Mouse (Mus musculus) G1E (cell line): ENCODE results near the gene Acad12.

ENCODE experiments used
- CTCF ChIP-seq: IDR thresholded peaks from 2 replicates; pipeline ENCODE4 v1.5.1; 2012; ENCODE audit warnings: low read depth, low read length, inconsistent platforms, mixed read lengths
- TAL1 ChIP-seq: conservative IDR thresholded peaks from 2 replicates; pipeline ENCODE4 v1.6.1; 2012; ENCODE audit warnings: low read depth, low read length, inconsistent platforms, mixed read lengths

DNA sequence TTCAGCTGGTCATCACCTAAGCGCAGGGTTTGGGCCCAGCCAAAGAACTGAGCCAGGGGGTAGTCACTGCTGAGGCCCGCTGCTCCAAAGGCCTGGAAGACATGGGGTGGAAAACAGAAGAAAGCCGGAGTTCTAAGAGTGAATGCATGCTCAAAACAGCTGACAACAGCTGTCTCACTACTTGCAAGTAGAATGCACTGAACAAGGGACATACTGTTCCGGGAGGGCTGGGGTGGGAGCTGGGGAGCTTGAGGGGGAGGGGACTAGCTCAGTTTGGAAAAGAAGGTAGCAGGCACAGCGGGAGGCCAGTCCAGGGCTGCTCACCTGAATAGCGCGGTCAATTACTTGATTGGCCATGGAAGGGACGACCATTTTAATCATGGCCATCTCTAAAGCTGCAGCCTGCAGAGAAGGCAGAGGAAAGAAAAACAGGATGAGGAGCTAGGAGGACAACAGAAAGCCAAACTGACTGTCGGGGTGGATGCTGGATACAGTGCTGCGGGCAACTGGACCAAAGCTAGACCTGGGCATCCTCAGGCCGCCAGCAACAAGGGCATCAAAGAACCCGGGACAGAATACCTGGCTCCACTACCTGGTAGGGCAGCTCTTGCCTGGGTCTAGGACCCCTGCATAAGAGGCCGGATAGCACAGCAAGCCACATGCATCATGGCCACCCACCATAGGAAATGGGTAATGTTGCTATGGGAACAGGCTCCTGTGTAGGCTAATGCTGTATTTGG lies 19.7 kb downstream of the Acad12 start:
- no peak for TF ChIP-seq CTCF
- TF ChIP-seq TAL1 = no peak
